Mouse (Mus musculus): ENCODE measurements around the gene Vwa7.
"Not testable (repeated sequence)": the region's sequence is repeated elsewhere in the genome, so short reads cannot be mapped to it uniquely, and the experiment has no call there.

Vwa7 gene

GRCm38 (mm10) chr17:35016376-35016775 lies at the start of gene Vwa7:
Gene Vwa7 (plus strand): TSS chr17:35016579.
- peak; percentile 41 to 57 for DNase-seq

GRCm38 (mm10) chr17:34969822-34970221 lies 46.6 kb upstream of the Vwa7 start, which contains the start of gene Gm20481:
Gene Gm20481 (plus strand): TSS chr17:34969912.
- DNase-seq: not testable (repeated sequence)

DNA sequence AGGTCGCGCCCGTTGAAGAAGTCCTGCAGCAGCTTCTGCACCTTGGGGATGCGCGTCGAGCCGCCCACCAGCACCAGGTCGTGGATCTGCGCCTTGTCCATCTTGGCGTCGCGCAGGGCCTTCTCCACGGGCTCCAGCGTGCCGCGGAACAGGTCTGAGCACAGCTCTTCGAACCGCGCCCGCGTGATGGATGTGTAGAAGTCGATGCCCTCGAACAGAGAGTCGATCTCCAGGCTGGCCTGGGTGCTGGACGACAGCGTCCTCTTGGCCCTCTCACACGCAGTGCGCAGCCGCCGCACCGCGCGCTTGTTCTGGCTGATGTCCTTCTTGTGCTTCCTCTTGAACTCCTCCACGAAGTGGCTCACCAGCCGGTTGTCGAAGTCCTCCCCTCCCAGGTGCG lies 45.5 kb upstream of the Vwa7 start:
- not testable (repeated sequence) for DNase-seq

GRCm38 (mm10) chr17:34971694-34972068 lies 44.7 kb upstream of the Vwa7 start:
- DNase-seq: not testable (repeated sequence)

GRCm38 (mm10) chr17:34972069-34972749 lies 44.2 kb upstream of the Vwa7 start, which contains the start of the genes Hspa1a and Hspa1l:
Gene Hspa1a (minus strand): TSS chr17:34972156.
Gene Hspa1l (plus strand): TSS chr17:34972703.
- peak; percentile 85 to 86 for DNase-seq

- no peak for DNase-seq
These were observed 40.5 kb upstream of the Vwa7 start for GRCm38 (mm10) chr17:34975581-34976492.

- no peak for DNase-seq
These were observed 39.4 kb upstream of the Vwa7 start for GRCm38 (mm10) chr17:34977000-34977399.

DNA sequence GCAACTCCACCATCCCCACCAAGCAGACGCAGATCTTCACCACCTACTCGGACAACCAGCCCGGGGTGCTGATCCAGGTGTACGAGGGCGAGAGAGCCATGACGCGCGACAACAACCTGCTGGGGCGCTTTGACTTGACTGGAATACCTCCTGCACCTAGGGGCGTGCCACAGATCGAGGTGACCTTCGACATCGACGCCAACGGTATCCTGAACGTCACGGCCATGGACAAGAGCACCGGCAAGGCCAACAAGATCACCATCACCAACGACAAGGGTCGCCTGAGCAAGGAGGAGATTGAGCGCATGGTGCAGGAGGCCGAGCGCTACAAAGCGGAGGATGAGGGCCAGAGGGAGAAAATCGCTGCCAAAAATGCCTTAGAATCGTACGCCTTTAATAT lies 38.1 kb upstream of the Vwa7 start:
- no peak for DNase-seq

- DNase-seq: no peak
These were observed 36.7 kb upstream of the Vwa7 start for GRCm38 (mm10) chr17:34979631-34980030.

DNA sequence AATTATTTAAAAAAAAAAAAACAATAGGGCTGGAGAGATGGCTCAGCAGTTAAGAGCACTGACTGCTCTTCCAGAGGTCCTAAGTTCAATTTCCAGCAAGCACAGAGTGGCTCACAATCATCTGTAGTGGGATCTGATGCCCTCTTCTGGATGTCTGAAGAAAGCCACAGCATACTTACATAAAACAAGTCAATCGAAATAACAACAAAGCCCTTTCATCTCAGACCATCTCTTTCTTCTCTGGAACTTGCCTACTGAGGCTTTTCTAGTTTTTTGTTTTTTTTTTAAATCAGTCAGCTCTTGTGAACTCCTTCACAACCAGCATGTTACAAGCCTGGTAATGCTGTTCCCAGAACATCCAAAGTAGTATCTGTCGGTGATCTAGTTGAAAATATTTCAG lies 35.7 kb upstream of the Vwa7 start:
- DNase-seq: peak in 1 of 2 experiments; percentile 57

- peak; percentile 93 to 95 for DNase-seq
These were observed 34.6 kb upstream of the Vwa7 start, which contains the start of gene Lsm2 for GRCm38 (mm10) chr17:34981690-34982180. Gene Lsm2 (plus strand): TSS chr17:34981862.

- no peak for DNase-seq
These were observed 34.1 kb upstream of the Vwa7 start for GRCm38 (mm10) chr17:34982328-34982727.

DNA sequence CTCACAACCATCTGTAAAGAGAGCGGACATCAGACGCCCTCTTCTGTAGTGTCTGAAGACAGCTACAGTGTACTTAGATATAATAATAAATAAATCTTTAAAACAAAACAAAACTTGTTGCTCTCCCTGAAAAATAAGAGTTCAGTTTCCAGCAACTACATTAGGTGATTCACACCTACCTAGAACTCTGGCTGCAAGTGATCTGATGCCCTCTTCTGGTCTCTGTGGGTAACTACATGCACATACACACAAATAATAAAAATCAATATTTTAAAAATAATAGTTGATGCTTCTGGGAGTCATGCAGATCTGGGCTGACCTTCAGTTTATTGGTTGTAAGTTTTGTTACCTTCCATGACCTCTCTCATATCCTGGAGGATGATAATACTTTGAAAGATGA lies 32.2 kb upstream of the Vwa7 start:
- DNase-seq: no peak

DNA sequence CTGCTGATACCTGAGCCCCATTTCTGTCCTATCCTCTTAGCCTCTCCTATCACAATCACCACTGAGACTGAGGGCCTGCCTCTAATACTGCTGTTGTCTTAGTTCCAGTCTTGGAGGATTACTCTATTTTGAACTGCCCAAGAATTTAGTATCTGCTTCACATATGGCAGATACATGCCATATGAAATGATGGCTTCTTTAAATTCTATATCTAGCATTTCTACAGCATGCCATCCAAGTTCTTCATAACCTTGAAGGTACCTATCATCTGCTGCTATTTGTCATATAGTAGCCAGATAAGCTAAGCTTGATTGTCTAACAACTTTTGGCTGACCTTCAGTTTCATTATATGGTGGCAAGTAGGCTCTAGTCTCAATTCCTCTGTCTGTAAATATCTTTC lies 21.6 kb upstream of the Vwa7 start:
- no peak for DNase-seq

DNA sequence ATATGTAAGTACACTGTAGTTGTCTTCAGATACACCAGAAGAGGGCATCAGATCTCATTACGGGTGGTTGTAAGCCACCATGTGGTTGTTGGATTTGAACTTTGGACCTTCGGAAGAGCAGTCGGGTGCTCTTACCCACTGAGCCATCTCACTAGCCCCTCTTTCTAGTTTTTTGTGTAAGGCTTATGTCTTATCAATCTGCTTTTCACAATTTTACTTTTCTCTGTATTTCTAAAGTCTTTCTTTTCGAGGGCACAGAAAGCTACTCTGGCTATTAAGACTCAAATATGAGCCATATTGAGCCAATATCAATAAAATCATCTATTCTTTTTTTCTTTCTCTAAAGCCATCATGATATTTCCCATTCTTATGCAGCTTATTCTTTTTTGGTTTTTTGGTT lies 21.2 kb upstream of the Vwa7 start:
- not testable (repeated sequence) for DNase-seq

- not testable (repeated sequence) for DNase-seq
These were observed 20.5 kb upstream of the Vwa7 start for GRCm38 (mm10) chr17:34995927-34996326.

GRCm38 (mm10) chr17:34996411-34997141 lies 19.8 kb upstream of the Vwa7 start:
- DNase-seq: no peak

GRCm38 (mm10) chr17:34997142-34997483 lies 19.3 kb upstream of the Vwa7 start:
- DNase-seq: no peak

- DNase-seq: no peak
These were observed 17.6 kb upstream of the Vwa7 start for GRCm38 (mm10) chr17:34998526-34999430.

DNA sequence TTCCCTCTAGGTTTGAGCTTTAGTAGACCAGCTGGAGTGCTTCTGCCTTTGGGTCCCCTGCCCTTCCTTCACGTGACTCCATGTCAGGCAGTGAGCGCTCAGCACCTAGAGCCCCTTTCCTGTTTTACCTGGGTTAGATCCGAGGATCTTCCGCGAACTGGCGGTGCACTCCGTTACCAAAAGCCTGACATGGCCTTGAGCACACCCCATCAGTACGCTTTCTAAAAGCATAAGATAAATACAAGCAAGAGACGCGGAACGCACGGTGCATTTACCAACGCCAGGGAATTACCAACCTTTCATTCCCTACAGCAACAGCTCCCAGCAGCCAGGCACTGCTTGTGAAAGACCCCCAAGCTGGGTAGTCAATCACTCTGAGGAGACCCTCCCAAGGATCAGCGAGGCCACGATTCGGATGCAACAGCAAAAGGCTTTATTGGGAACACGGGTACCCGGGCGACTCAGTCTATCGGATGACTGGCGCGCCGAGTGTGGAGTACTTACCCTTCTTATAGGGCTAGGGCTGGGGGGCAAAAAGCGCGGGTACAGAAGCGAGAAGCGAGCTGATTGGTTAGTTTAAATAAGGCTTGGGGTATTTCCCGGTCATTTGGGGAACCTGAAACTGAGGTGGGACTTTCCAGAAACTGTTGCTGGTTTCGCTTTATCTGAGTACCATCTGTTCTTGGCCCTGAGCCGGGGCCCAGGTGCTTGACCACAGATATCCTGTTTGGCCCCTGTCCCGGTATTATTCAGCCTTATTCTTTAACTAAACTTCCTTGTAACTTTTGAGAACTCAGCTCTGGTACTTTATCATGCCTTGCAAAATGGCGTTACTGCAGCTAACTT lies 16.3 kb upstream of the Vwa7 start:
- not testable (repeated sequence) for DNase-seq

Data from lung, postnatal 4 days (tissue).